Mouse (Mus musculus) lung, adult 10 weeks (tissue): ENCODE results near the gene 4933428M09Rik. TPM values are rescaled to one million over a fixed set of nuclear protein-coding genes. Genes with fewer than 3 reads are reported as not detected.

Experiments
- polyA plus RNA-seq: library from polyadenylated mRNA; stranded (reverse); fragments of 350-450 nt; fragmentation: Illumina TruSeq; extraction: RNeasy Lipid Tissue Mini Kit (QIAGEN cat#74804); gene quantifications from one replicate; pipeline ENCODE4 v1.2.3, GENCODE M21; 2014; ENCODE audit warnings: low read depth, low replicate concordance; ENCODE audit not compliant: insufficient read depth

Gene 4933428M09Rik
- not detected for polyA plus RNA-seq

DNA sequence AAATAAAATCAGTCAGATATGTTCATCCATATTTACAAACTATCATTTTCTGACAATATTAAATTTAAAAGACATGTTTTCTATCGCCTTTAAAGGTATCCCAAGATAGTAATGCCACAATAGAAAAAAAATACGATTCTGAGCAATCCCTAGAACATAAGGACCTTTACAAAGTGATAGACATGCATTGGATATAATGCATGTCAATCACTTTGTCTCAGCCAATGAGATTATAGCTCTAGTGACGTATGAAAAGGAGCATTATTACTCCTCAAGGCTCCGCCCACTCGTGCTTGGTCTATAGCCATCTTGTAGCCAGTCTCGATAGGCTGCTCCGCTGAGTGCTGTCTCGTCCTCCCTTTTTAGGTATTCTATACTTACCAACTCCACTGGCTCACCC, at the start of gene 4933428M09Rik:
4933428M09Rik (plus strand) TSS at position 301 of the 400 bp plus-strand sequence.

DNA sequence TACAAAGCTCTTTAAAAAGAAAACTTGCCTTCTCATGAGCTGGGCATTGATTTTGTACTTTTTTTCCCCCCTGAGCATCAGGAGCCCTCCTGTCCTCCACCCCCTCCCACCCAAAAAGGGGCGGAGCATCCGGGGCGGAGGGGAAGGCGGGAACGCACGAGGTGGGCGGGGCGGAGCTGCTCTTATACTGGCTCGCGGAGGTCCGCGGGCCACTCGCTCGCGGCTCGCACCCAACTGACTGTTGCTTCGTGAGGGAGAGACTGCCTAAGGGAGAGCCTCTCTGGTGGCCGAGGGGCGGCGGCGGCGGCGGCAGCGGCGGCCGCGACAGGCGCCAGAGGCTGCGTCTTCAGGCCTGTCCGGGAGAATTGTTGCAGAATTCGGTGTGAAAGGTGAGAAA, 30.8 kb downstream of the 4933428M09Rik start, which contains the start of gene Mum1l1:
Mum1l1 (plus strand) TSS at position 214 of the 397 bp plus-strand sequence.

Other genes with a start within 250 kb of the 4933428M09Rik start
- 0.46 TPM for gene Serpina7, start 94.0 kb upstream of the 4933428M09Rik start, polyA plus RNA-seq
- not detected for gene 4930513O06Rik, start 93.0 kb upstream of the 4933428M09Rik start, polyA plus RNA-seq
- 1.2 TPM for gene Mum1l1, start 30.8 kb downstream of the 4933428M09Rik start, polyA plus RNA-seq
- gene Trap1a, start 154.5 kb downstream of the 4933428M09Rik start, polyA plus RNA-seq = not detected